8 mouse cellular contexts compared by ENCODE assay signal in the genomic region with DNA sequence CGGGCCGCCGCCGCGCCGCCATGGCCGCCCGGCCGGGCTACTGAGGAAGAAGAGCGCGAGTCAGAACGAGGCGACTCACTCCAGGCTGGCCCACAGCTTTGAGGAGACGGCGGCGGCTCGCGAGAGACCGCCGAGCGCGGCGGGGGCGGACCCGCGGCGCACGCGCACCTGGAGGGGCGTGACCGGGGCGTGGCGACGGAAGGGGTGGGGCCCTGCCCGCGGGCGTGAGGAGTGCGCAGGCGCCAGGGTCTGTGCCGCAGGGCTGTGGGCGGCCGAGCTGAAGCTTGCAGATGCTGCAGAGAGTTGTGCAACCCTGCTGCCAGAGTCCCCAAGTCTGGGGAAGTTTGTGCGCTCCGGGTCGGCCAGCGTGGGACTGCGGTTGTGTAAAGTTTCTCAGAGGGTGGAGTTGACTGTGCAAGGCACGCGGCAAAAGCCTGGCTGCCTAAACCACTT. TPM values are rescaled to one million over a fixed set of nuclear protein-coding genes. Genes with fewer than 3 reads are reported as not detected.
A peak's percentile ranks its signal among the peaks of the same experiment; 100 is the strongest.
DNase-seq lines count a peak whose midpoint lies in the region; ATAC-seq lines count a peak whose summit lies in the region.

TSS of gene Rnf149 (minus strand) at position 153 of the 453 bp plus-strand sequence.

- no peaks in the 10 kb centered on the region for H3K9me3 ChIP-seq in intestine, embryonic 14.5 days (ENCODE audit: control insufficient read depth, low read length)

- no peaks in the 10 kb centered on the region for H3K36me3 ChIP-seq in intestine, embryonic 14.5 days (ENCODE audit: control insufficient read depth, insufficient read depth, low read length)

- under 1% methylated on average over 46 of the region's 49 CpGs for WGBS in intestine, embryonic 14.5 days

- peak; percentile 97 to 99 for DNase-seq in adrenal gland, adult (ENCODE audit: inconsistent age in 2 of 2, low spot score in 1 of 2)
- peak; percentile 93 for DNase-seq in embryo, embryonic 10.5 days (ENCODE audit: low spot score)
- DNase-seq in gastrocnemius, postnatal 14 days, result peak; percentile 97
- peak; percentile 99 for DNase-seq in intestine, embryonic 14.5 days (ENCODE audit: low spot score)
- DNase-seq in left cerebral cortex, postnatal 14 days (ENCODE audit: low spot score in 2 of 2), result peak; percentile 96 to 97
- peak; percentile 94 for DNase-seq in mesoderm, embryonic 11.5 days (ENCODE audit: low read depth, low spot score)
- peak; percentile 93 to 95 for DNase-seq in right cerebral cortex, postnatal 36 days (ENCODE audit: low spot score in 2 of 2)
- peak; percentile 94 for DNase-seq in yolk sac, embryonic 10.5 days (ENCODE audit: low spot score)

- H3K9ac ChIP-seq in intestine, embryonic 14.5 days (ENCODE audit: low read length), result peak within 1 kb of the TSS; percentile 92

- peaks cover 16% of the 10 kb centered on the region for H3K4me1 ChIP-seq in intestine, embryonic 14.5 days (replicated peaks; ENCODE audit: control insufficient read depth, insufficient read depth, low read length)

- peak within 1 kb of the TSS; percentile 80 for H3K4me2 ChIP-seq in intestine, embryonic 14.5 days (ENCODE audit: low read length)

- no peaks in the 10 kb centered on the region for H3K27me3 ChIP-seq in intestine, embryonic 14.5 days (replicated peaks; ENCODE audit: control insufficient read depth, insufficient read depth, low read length)

- intact Hi-C loops in gastrocnemius, postnatal 14 days (cut with DNase I; ENCODE audit: low total_unique reads), result no loop called here
- intact Hi-C loops in left cerebral cortex, postnatal 14 days (cut with DNase I), result loop anchor here (5.0 kb wide), 1 partner anchor 75 kb away; the partner anchor contains the start of gene Creg2

- H3K4me3 ChIP-seq in intestine, embryonic 14.5 days (ENCODE audit: low read depth, low read length), result peak within 1 kb of the TSS; percentile 94

- ATAC-seq in intestine, embryonic 14.5 days (replicated peaks; ENCODE audit: low FRiP score, low TSS enrichment, low read depth), result peak; percentile 97

- H3K27ac ChIP-seq in intestine, embryonic 14.5 days (ENCODE audit: low read depth), result peak within 1 kb of the TSS; percentile 98

RNA-seq across cellular contexts. Expression of gene Rnf149, which starts in this region (rescaled TPM):
- total RNA-seq in gastrocnemius, postnatal 14 days (2021), result 1 to 10 TPM; 8.3 to 8.5 TPM
- polyA plus RNA-seq in intestine, embryonic 14.5 days (2014; fragmentation: Nextera tagmentation; extraction: Ambion mirVana), result 39.8 and 44.7 TPM in 2 replicates
- 10 to 100 TPM; 24.3 to 29.3 TPM for total RNA-seq in left cerebral cortex, postnatal 14 days (2021)

Comparison
In these comparisons a context has a peak if more than half of its experiments do, and no peak if none do; other contexts are left out.
1. Peak in every context shown above with its lines: DNase-seq, ATAC-seq, H3K4me3 ChIP-seq and H3K27ac ChIP-seq.